In the genomic region with DNA sequence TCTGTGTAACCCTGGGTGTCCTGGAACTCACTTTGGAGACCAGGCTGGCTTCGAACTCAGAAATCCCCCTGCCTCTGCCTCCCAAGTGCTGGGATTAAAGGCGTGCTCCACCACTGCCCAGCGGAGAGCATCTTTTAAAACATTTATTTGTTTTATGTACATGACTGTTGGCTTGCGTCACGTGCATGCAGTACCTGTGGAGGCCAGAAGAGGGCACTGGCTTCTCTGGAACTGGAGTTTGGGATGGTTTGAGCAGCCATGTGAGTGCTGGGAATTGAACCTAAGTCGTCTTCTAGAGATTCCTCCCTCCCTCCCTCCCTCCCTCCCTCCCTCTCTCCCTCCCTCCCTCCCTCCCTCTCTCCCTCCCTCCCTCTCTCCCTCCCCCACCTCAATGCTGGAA, we compare ENCODE assay signal across 19 mouse cellular contexts. TPM values are rescaled to one million over a fixed set of nuclear protein-coding genes. Genes with fewer than 3 reads are reported as not detected.
DNase-seq lines count a peak whose midpoint lies in the region; ATAC-seq and TF ChIP-seq lines count a peak whose summit lies in the region.
"Not testable (repeated sequence)": the region's sequence is repeated elsewhere in the genome, so short reads cannot be mapped to it uniquely, and the experiment has no call there.
"Had no signal": no experiment of that assay in that cellular context is flagged by ENCODE, and none has a peak within 500 bp of the region (broad histone marks: within the 10 kb centered on the region; RNA-seq: fewer than 3 reads in every experiment).

No protein-coding gene starts in this region.

- H3K4me3 ChIP-seq in gastrocnemius, adult 2 months; intestine, embryonic 14.5 days (ENCODE audit: low read depth, low read length); limb, embryonic 11.5 days (ENCODE audit: low read depth, low read length); stomach, postnatal 0 days (ENCODE audit: low read depth, low read length): not testable (repeated sequence)

- H3K4me2 ChIP-seq in intestine, embryonic 14.5 days (ENCODE audit: low read length); limb, embryonic 11.5 days (ENCODE audit: low read depth, severe bottlenecking); stomach, postnatal 0 days (replicated peaks; ENCODE audit: low read depth): not testable (repeated sequence)

- intact Hi-C loops in gastrocnemius, adult 2 months (cut with DNase I), result not testable (repeated sequence)

- WGBS in intestine, embryonic 14.5 days, result 87% methylated on average over 6 of the region's 6 CpGs
- 92% methylated on average over 6 of the region's 6 CpGs for WGBS in limb, embryonic 11.5 days
- 85% methylated on average over 6 of the region's 6 CpGs for WGBS in stomach, postnatal 0 days

- not testable (repeated sequence) for H3K36me3 ChIP-seq in intestine, embryonic 14.5 days (ENCODE audit: control insufficient read depth, insufficient read depth, low read length); limb, embryonic 11.5 days (ENCODE audit: control insufficient read depth, insufficient read depth, low read length); stomach, postnatal 0 days (ENCODE audit: control insufficient read depth, insufficient read depth, low read length)

- TF ChIP-seq POLR2A in brain, embryonic 14.5 days (IDR thresholded peaks at IDR 0.05; ENCODE audit: borderline replicate concordance, extremely low read depth, insufficient read depth, insufficient read length, poor library complexity, severe bottlenecking), result not testable (repeated sequence)

- DNase-seq in 3T3-L1 (ENCODE audit: low read depth, low spot score) (peak; percentile 29), ES-CJ7 (ENCODE audit: low read depth, low spot score) (peak; percentile 80)
- DNase-seq in brain, embryonic 14.5 days (ENCODE audit: low read depth); gastrocnemius, adult 2 months; intestine, embryonic 14.5 days (ENCODE audit: low spot score); stomach, postnatal 0 days (ENCODE audit: low spot score): not testable (repeated sequence)
- DNase-seq in limb, embryonic 11.5 days (ENCODE audit: low spot score), result peak; percentile 32
- DNase-seq in lung, postnatal 10 days, result peak; percentile 34

- H3K9ac ChIP-seq in intestine, embryonic 14.5 days (ENCODE audit: low read length); limb, embryonic 11.5 days (ENCODE audit: low read length); stomach, postnatal 0 days (ENCODE audit: low read length): not testable (repeated sequence)

- H3K9me3 ChIP-seq in intestine, embryonic 14.5 days (ENCODE audit: control insufficient read depth, low read length); limb, embryonic 11.5 days (ENCODE audit: control insufficient read depth, low read length); stomach, postnatal 0 days (ENCODE audit: control insufficient read depth, low read length): not testable (repeated sequence)

- H3K27me3 ChIP-seq in intestine, embryonic 14.5 days (replicated peaks; ENCODE audit: control insufficient read depth, insufficient read depth, low read length); limb, embryonic 11.5 days (ENCODE audit: control insufficient read depth, insufficient read depth, low read length); stomach, postnatal 0 days (ENCODE audit: control insufficient read depth, insufficient read depth, low read length): not testable (repeated sequence)

- TF ChIP-seq CTCF in brain, embryonic 14.5 days (IDR thresholded peaks at IDR 0.05; ENCODE audit: borderline replicate concordance, extremely low read depth, insufficient read depth, insufficient read length), result peak; percentile 33; the same call in 1 of the 2 replicates
- TF ChIP-seq CTCF in gastrocnemius, adult 2 months (IDR thresholded peaks at IDR 0.05), result peak; percentile 43
- TF ChIP-seq CTCF in stomach, postnatal 0 days (IDR thresholded peaks at IDR 0.05; ENCODE audit: low read depth), result peak; percentile 62

- not testable (repeated sequence) for TF ChIP-seq EP300 in stomach, postnatal 0 days (optimal IDR thresholded peaks at IDR 0.05)

- ATAC-seq in intestine, embryonic 14.5 days (replicated peaks; ENCODE audit: low FRiP score, low TSS enrichment, low read depth); limb, embryonic 11.5 days (ENCODE audit: insufficient number of reproducible peaks, low FRiP score, low TSS enrichment, low read depth); stomach, postnatal 0 days (ENCODE audit: low FRiP score, low TSS enrichment): not testable (repeated sequence)

- not testable (repeated sequence) for H3K27ac ChIP-seq in gastrocnemius, adult 2 months; limb, embryonic 11.5 days (replicated peaks; ENCODE audit: low read depth, low read length); stomach, postnatal 0 days (replicated peaks)
- peak overlapping the region; percentile 77; the same call in 1 of the 2 replicates for H3K27ac ChIP-seq in intestine, embryonic 14.5 days (ENCODE audit: low read depth)

- H3K4me1 ChIP-seq in intestine, embryonic 14.5 days (replicated peaks; ENCODE audit: control insufficient read depth, insufficient read depth, low read length); limb, embryonic 11.5 days (ENCODE audit: control insufficient read depth, insufficient read depth, low read length); stomach, postnatal 0 days (replicated peaks; ENCODE audit: control insufficient read depth, insufficient read depth): not testable (repeated sequence)

RNA-seq across cellular contexts. Expression of a gene that starts 10.1 kb away (rescaled TPM):
- 0.49 and 1.3 TPM in 2 replicates for polyA plus RNA-seq in brain, embryonic 14.5 days (2012; rRNA removed)
- under 1 TPM; 0.20 to 0.26 TPM for total RNA-seq in gastrocnemius, adult 2 months (2021)
- 3.7 TPM in 2 replicates for polyA plus RNA-seq in intestine, embryonic 14.5 days (2014; fragmentation: Nextera tagmentation; extraction: Ambion mirVana)
- 0.37 and 0.52 TPM in 2 replicates for polyA plus RNA-seq in limb, embryonic 11.5 days (2014; fragmentation: Nextera tagmentation; extraction: Ambion mirVana)
- 0.56 and 0.87 TPM in 2 replicates for polyA plus RNA-seq in stomach, postnatal 0 days (2015; fragmentation: Nextera tagmentation; extraction: Ambion mirVana)
- polyA plus RNA-seq: activated CD4-positive, CD25-positive, alpha-beta regulatory T cell, adult 4 months had no signal

RNA-seq across cellular contexts. Expression of a gene that starts 30.2 kb away (rescaled TPM):
- 27.5 and 32.9 TPM in 2 replicates for polyA plus RNA-seq in brain, embryonic 14.5 days (2012; rRNA removed)
- 1 to 10 TPM; 7.4 TPM for total RNA-seq in gastrocnemius, adult 2 months (2021)
- polyA plus RNA-seq in intestine, embryonic 14.5 days (2014; fragmentation: Nextera tagmentation; extraction: Ambion mirVana), result 57.0 and 58.3 TPM in 2 replicates
- polyA plus RNA-seq in limb, embryonic 11.5 days (2014; fragmentation: Nextera tagmentation; extraction: Ambion mirVana), result 36.0 and 37.5 TPM in 2 replicates
- polyA plus RNA-seq in stomach, postnatal 0 days (2015; fragmentation: Nextera tagmentation; extraction: Ambion mirVana), result 81.3 and 84.7 TPM in 2 replicates

RNA-seq across cellular contexts. Expression of a gene that starts 30.3 kb away (rescaled TPM):
- polyA plus RNA-seq in brain, embryonic 14.5 days (2012; rRNA removed), result 68.0 and 96.9 TPM in 2 replicates
- total RNA-seq in gastrocnemius, adult 2 months (2021), result 10 to 100 TPM; 10.8 to 14.1 TPM
- 134 and 141 TPM in 2 replicates for polyA plus RNA-seq in intestine, embryonic 14.5 days (2014; fragmentation: Nextera tagmentation; extraction: Ambion mirVana)
- 169 and 179 TPM in 2 replicates for polyA plus RNA-seq in limb, embryonic 11.5 days (2014; fragmentation: Nextera tagmentation; extraction: Ambion mirVana)
- polyA plus RNA-seq in stomach, postnatal 0 days (2015; fragmentation: Nextera tagmentation; extraction: Ambion mirVana), result 37.1 and 41.3 TPM in 2 replicates

RNA-seq across cellular contexts. Expression of a gene that starts 42.1 kb away (rescaled TPM):
- polyA plus RNA-seq in brain, embryonic 14.5 days (2012; rRNA removed), result 45.8 and 53.5 TPM in 2 replicates
- 10 to 100 TPM; 26.4 to 30.7 TPM for total RNA-seq in gastrocnemius, adult 2 months (2021)
- polyA plus RNA-seq in intestine, embryonic 14.5 days (2014; fragmentation: Nextera tagmentation; extraction: Ambion mirVana), result 42.8 and 43.7 TPM in 2 replicates
- 49.1 and 57.9 TPM in 2 replicates for polyA plus RNA-seq in limb, embryonic 11.5 days (2014; fragmentation: Nextera tagmentation; extraction: Ambion mirVana)
- polyA plus RNA-seq in stomach, postnatal 0 days (2015; fragmentation: Nextera tagmentation; extraction: Ambion mirVana), result 24.7 and 27.6 TPM in 2 replicates

RNA-seq across cellular contexts. Expression of a gene that starts 51.4 kb away (rescaled TPM):
- polyA plus RNA-seq in brain, embryonic 14.5 days (2012; rRNA removed), result not detected in 2 replicates
- total RNA-seq in gastrocnemius, adult 2 months (2021), result not detected
- polyA plus RNA-seq in intestine, embryonic 14.5 days (2014; fragmentation: Nextera tagmentation; extraction: Ambion mirVana), result 1.5 and 2.4 TPM in 2 replicates
- polyA plus RNA-seq in limb, embryonic 11.5 days (2014; fragmentation: Nextera tagmentation; extraction: Ambion mirVana), result 1.6 TPM in 2 replicates
- polyA plus RNA-seq in stomach, postnatal 0 days (2015; fragmentation: Nextera tagmentation; extraction: Ambion mirVana), result 0.48 TPM in 1 of 2 replicates, not detected in the other
- total RNA-seq: adrenal gland, postnatal 14 days; gastrocnemius, postnatal 25 days; heart, postnatal 10 days; layer of hippocampus, postnatal 25 days; left cerebral cortex, postnatal 25 days had no signal
- polyA plus RNA-seq: large intestine, adult 2 months; liver, embryonic 11.5 days; midbrain, embryonic 15.5 days; small intestine, adult 2 months; urinary bladder, adult 2 months had no signal
